Comparison of ENCODE assay signal across 9 mouse cellular contexts in the genomic region with DNA sequence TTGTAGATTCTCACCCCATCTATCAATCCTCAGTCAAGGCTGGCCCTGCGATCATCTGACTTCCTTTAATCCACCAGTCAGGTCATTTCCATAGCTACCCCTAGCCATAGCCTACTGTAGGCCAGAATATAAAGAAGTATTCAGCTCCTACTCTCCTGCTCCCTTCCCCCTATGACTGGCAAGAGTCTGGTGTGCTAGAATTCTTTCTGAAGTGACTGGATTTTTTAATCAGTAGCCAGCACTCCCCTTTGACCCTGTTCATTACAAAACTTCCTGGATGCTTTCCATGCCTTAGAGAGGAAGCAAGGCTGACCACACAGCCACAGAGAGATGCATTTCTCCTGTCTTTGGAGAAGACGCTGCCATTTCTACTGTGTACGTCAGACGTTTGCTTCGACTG.
DNase-seq lines count a peak whose midpoint lies in the region; ATAC-seq lines count a peak whose summit lies in the region.
"Had no signal": no experiment of that assay in that cellular context is flagged by ENCODE, and none has a peak within 500 bp of the region (broad histone marks: within the 10 kb centered on the region; RNA-seq: fewer than 3 reads in every experiment).

No protein-coding gene starts in this region.

- H3K9ac ChIP-seq in forebrain, embryonic 16.5 days (replicated peaks; ENCODE audit: low read depth, low read length), result no peak overlapping the region
- H3K9ac ChIP-seq in forebrain, embryonic 12.5 days, result no peak overlapping the region

- 0 out of 2 replicates have a peak, but pooled peaks have one; percentile 26 for ATAC-seq in forebrain, embryonic 16.5 days
- ATAC-seq in forebrain, embryonic 12.5 days (ENCODE audit: low FRiP score), result no peak

- no peaks in the 10 kb centered on the region for H3K27me3 ChIP-seq in forebrain, embryonic 16.5 days (replicated peaks; ENCODE audit: control insufficient read depth, insufficient read depth, low read length)
- no peaks in the 10 kb centered on the region for H3K27me3 ChIP-seq in forebrain, embryonic 12.5 days

- no peaks in the 10 kb centered on the region for H3K4me1 ChIP-seq in forebrain, embryonic 16.5 days (replicated peaks; ENCODE audit: control insufficient read depth, insufficient read depth, low read length)
- H3K4me1 ChIP-seq in forebrain, embryonic 12.5 days, result peaks cover 26% of the 10 kb centered on the region

- H3K9me3 ChIP-seq in forebrain, embryonic 16.5 days (ENCODE audit: control insufficient read depth, low read length), result no peaks in the 10 kb centered on the region
- H3K9me3 ChIP-seq in forebrain, embryonic 12.5 days, result no peaks in the 10 kb centered on the region

- 64% methylated on average over 5 of the region's 5 CpGs for WGBS in forebrain, embryonic 16.5 days
- WGBS in forebrain, embryonic 12.5 days, result 63% methylated on average over 5 of the region's 5 CpGs

- peak; percentile 62 for DNase-seq in adrenal gland, postnatal 10 days
- peak; percentile 94 for DNase-seq in kidney, adult 9 months
- DNase-seq in lung, postnatal 36 days, result peak; percentile 87
- DNase-seq in frontal cortex, postnatal 36 days (ENCODE audit: low spot score in 2 of 2), result no peak
- no peak for DNase-seq in right cerebral cortex, postnatal 25 days
- no peak for DNase-seq in gastrocnemius, adult 8-10 months (ENCODE audit: low spot score in 2 of 2)
- DNase-seq: right cerebral cortex, postnatal 4 days had no signal

- no peak overlapping the region for H3K27ac ChIP-seq in forebrain, embryonic 16.5 days (ENCODE audit: low read length)
- no peak overlapping the region for H3K27ac ChIP-seq in forebrain, embryonic 12.5 days

- no peaks in the 10 kb centered on the region for H3K36me3 ChIP-seq in forebrain, embryonic 16.5 days (ENCODE audit: control insufficient read depth, insufficient read depth)
- no peaks in the 10 kb centered on the region for H3K36me3 ChIP-seq in forebrain, embryonic 12.5 days (replicated peaks)

- H3K4me2 ChIP-seq in forebrain, embryonic 16.5 days (ENCODE audit: low read length), result no peak overlapping the region
- no peak overlapping the region for H3K4me2 ChIP-seq in forebrain, embryonic 12.5 days

- no peak overlapping the region for H3K4me3 ChIP-seq in forebrain, embryonic 16.5 days (replicated peaks; ENCODE audit: low read length)
- no peak overlapping the region for H3K4me3 ChIP-seq in forebrain, embryonic 12.5 days (replicated peaks)

Comparison
In these comparisons a context has a peak if more than half of its experiments do, and no peak if none do; other contexts are left out.
1. DNase-seq: peak in adrenal gland, postnatal 10 days (single experiment), kidney, adult 9 months (single experiment) and lung, postnatal 36 days (single experiment); none in frontal cortex, postnatal 36 days (0 of 2), right cerebral cortex, postnatal 25 days (single experiment) and gastrocnemius, adult 8-10 months (0 of 2).